Mouse (Mus musculus) spleen, postnatal 10 days (tissue): ENCODE measurements around the gene Git1.

ENCODE experiments used
- DNase-seq, 2 experiments: peaks; one replicate each; pipeline ENCODE4 v3.0.0; 2021 to 2022; ENCODE audit warnings: low spot score in 2 of 2

The Git1 gene

DNA sequence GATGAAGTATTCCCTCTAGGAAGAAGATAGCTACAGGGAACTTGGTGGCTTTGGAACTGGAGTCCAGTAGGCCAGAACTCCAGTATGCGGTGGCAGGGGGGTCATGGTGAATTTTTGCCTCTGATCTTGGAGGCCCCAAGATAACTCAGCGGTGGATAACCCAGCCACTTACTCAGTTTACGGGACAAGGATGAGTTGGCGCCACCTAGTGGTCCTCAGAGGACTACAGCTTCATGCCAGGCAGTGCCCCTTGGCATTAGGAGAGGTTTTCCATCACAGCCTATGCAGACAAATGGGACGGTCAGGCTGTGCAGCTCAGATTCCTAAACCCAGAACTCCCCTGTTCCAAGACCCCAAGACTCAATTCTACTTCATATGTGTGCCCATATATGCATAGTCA lies 8.0 kb downstream of the Git1 start:
- DNase-seq: peak; percentile 70 to 86

DNA sequence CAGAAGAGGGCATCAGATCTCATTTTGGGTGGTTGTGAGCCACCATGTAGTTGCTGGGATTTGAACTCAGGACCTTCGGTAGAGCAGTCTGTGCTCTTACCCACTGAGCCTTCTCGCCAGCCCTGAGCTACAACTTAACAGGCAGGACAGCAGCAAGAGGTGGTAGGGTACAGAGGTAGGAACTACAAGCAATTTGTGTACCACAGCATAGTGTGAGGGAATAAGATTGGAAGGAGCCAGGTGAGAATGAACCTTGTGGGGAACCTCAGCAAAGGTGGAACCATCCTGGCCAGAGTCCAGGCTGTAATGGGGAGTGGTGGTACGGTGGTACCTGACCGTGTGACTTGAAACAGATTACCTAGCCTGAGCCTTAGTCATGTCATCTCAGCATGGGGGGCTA lies 8.6 kb downstream of the Git1 start:
- DNase-seq: no peak

DNA sequence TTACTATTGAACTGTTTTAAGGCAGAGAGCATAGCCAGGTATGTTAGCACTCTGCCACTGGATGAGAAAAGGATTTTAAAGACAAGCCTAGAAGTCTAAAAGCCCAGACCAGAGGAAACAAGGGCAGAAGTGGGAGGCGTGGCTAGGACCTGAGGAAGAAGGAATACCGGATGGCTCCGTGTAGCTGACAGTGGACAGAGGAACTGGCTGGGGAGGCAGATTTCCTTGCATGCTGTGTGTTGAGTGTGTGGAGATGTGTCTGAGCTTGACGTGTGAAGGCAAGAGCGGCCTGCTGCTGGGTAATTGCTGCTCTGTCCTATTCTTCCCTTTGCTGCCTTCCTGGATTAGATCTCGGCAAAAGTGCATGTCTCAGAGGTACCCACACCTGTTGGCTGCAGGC lies 9.1 kb downstream of the Git1 start:
- DNase-seq: no peak

DNA sequence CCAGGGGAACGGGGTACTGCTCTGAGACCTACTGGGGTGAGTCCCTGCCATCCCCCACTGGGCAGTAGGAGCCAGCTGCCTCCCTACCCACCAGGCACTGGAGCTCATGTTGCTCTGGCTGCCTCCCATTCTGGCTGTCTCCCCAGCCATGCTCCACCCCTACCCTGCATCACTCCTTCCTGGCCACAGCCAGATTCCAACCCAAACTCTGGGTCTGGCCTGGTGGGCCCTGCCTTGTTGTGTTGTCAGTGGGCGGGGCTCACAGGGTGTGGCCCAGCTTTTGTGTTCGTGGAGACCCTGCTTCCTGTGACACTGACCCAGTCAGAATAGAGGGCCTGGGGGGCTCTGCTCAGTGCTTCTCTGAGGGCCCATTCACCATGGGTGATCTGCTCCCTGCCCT lies 10.1 kb downstream of the Git1 start:
- DNase-seq: no peak

DNA sequence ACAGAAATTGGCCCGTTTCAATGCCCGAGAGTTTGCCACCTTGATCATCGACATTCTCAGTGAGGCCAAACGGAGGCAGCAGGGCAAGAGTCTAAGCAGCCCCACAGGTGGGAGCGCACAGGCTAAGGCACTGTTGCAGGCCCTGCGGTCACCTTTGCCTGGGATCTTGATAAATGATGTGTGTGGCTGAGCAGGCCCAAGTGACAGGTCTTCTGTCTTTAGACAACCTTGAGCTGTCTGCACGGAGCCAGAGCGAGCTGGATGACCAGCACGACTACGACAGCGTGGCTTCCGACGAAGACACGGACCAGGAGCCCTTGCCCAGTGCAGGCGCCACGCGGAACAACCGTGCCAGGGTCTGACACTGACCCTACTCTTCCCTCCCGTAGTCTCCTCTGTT lies 11.0 kb downstream of the Git1 start:
- DNase-seq: no peak

DNA sequence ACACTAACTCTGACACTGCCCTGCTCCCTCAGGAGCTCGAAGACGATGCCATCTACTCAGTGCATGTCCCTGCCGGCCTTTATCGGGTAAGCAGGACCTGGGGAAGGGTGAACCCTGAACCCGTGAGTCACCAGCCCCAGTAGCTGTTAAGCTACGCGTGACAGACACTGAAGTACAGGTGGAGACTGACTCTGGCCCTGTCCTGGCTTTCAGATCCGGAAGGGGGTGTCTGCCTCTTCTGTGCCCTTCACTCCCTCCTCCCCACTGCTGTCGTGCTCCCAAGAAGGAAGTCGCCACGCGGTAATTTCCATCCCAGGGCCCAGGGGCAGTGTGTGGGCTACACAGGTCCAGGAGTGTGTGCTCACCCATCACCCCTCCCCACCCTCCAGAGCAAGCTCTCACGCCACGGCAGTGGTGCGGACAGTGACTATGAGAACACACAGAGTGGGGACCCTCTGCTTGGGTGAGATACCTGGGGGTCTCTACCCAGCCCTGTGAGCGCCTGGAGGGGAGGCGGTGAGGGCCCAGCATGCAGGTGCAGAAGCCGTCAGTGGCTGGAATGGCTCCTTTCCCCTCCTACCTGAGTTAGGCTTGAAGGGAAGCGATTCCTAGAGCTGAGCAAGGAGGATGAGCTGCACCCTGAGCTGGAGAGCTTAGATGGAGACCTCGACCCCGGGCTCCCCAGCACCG lies 12.1 kb downstream of the Git1 start:
- DNase-seq: no peak

DNA sequence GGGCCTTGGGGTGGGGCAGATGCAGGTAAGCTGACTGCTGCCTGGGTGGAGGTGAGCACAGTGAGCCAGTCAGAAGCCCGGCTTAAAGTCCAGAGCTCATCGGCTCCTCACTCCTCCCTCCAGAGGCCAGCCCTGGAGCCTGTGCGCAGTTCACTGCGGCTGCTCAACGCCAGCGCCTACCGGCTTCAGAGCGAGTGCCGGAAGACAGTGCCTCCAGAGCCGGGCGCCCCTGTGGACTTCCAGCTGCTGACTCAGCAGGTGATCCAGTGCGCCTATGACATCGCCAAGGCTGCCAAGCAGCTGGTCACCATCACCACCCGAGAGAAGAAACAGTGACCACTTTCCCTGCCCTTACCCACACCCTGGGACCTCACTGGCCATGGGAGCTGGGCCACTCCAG lies 12.9 kb downstream of the Git1 start:
- DNase-seq: no peak

DNA sequence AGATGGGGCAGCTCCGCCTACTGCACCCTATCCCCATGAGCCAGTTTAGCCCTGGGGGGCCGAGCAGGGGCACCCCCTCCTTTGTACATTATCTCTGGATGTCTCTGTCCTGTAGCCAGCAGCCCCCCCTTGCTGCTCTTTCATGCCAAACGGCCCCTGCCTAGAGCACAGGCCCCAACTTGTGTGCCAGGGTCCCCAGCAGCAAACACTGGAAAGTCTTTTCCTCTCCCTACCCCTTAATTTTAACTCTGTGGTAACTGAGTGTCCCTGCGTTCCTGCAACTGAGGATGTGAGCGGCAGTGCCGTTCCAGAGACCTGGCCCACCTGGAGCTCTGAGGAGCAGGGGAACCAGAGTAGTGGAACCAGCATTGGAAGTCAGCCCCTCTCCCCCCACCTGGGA lies 13.6 kb downstream of the Git1 start:
- no peak for DNase-seq

DNA sequence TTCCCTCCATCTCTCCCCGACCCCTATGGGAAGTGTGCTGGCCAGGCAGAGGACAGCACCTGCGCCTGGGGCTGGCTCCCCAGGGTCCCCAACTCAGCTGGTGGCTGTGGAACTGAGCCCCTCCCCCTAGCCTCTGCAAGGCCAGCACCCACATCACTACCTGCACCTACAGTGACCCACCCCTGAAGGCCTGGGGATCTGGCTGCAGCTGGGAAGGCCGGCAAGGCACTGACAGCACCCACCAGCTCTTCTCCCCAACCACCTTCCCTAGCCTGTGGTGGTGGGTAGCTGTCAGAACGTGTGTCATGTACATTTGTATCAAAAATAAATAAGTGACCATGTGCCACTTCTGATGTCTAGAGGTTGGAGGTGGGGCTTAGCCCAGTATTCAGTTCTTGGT lies 14.1 kb downstream of the Git1 start:
- DNase-seq: no peak

DNA sequence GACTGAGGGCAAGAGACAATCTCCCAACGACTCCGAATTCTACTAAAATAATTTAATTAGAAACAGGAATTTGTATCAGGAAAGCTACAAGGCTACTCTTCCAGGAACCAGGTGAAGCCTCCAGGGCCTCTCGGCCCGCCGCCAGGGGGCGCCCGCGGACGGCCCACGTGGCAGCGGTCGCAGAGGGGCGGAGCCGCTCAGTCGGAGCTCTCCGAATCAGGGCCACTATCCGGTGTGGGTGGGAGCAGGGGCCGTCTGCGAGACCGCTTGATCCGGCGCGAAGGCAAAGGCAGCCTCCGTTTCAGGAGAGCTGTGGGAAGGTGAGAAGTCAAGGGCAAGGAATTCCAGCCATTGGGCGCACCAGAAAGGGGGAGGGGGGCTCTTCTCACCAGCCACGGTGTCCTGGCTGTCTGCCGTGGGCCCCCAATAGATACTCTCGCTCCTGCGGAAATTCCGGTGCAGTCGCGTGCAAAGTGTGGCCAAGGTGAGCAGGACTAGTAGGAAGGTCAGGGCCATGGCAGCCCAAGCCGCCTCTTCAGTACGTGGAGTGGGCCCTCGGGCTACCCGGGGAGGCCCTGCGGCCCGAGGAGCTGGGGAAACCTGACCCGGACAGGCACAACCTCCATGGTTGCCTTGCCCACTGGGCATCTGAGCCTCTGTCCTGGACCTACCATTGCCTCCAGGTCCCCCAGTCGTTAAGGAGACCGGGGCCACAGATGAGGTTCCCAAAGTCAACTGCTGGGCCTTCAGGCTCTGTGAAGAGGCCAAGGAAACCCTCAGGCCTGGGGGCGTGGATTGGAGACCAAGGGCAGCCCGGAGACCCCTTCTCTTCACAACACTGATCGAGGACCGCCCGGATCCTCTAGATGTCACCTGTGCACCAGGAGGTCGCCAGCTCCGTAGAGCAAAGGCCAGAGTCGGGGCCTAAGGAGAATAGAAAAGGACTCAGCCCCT lies 15.0 kb downstream of the Git1 start:
- peak; percentile 82 to 90 for DNase-seq

DNA sequence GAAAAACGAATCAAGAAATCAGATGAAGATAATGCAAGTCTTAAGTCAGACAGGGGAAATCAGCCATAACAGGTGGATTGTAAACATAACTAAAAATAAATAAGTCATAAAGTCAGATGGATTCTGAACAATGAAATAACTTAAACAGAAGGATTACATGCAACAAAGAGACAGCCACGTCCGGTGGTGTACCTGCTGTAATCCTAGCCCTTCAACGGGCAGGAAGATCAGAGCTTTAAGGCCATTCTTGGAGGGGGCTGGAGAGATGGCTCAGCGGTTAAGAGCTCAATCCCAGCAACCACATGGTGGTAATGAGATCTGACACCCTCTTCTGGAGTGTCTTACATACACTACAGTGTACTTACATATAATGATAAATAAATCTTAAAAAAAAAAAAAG lies 18.0 kb downstream of the Git1 start:
- DNase-seq: no peak

DNA sequence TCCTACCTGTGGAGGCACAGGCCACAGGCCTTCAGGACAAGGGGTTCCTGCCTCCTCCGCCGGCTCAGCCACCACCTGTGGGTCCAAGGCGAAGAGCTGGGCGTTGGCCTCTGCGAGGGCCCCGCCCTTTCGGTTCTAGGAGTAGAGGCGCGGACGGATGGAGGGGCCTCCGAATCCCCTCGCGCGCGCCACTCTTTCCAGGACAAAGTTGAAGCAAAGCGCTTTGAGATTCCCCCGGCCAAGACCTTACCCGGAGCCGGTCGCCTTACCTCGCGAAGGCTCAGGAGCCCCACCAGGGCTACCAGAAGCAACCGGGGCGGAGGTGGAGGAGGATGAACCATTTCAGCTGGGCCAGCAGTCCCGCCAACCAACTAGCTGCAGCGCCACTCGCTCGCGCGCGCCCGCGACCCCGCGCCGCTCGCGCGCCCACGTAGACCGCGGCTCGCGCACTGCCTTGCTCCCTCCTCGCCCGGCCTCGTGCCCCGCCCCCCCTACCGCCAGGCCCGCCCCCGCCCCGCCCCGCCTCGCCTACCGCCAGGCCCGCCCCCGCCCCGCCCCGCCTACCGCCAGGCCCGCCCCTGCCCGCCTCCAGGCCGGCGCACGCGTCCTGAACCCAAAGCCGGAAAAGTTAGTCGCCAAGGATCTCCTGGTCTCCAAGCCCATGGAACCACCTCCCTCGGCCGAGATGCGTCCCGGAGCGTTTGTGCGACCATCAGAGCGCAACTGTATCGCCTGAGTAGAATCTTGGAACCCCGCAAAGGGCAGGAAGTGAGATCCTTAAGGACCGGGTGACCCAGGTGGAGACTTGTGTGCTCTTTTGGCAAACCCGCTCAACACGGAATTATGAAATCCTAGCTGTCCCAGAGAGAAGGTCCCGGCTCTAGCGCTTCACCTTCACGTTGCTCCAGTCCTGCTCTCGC lies 19.8 kb downstream of the Git1 start:
- peak; percentile 76 to 88 for DNase-seq

DNA sequence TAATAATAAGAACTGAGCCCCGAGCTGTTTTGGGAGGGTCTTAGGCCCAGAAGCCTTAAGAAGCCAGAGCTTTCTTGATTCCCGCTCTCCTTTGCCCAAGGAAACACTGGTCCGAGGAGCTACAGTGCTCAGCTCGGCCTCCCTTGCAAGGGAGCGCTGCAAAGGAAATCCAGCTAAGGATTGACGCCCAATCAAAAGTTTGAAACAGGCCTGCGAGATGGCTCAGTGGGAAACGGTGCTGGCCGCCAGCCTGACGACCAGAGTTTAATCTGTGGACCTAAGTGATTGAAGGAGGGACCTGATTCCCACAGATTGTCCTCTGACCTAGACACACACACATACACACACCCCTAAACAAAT lies 20.4 kb downstream of the Git1 start:
- peak in 1 of 2 experiments; percentile 26 for DNase-seq

DNA sequence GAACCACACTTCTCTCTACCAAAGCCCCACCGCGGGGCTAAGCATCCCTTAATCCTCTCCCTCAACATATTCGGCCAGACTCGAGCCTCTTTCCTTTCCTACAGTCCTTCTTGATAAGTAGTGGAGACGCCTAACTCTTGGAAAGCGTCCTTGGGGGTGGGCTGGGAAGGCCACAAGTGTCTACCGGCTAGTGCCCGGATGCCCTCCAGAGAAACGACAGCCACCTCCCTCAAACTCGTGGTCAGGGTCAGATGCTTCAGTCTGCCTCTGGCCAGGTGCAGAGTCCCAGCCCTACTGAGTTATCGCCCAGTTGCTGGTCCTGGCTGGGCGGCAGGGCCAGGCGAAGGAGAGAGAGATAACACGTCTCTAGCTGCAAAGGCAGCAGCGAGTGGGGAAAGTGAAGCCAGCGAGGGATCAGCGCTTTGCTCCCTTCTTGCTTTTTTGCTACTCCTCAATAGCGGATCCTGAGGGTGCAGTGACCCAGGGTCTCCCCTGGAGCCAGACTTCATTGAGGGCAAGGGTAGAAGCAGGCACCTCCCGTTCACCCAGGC lies 21.0 kb downstream of the Git1 start:
- DNase-seq: peak; percentile 59 to 60

DNA sequence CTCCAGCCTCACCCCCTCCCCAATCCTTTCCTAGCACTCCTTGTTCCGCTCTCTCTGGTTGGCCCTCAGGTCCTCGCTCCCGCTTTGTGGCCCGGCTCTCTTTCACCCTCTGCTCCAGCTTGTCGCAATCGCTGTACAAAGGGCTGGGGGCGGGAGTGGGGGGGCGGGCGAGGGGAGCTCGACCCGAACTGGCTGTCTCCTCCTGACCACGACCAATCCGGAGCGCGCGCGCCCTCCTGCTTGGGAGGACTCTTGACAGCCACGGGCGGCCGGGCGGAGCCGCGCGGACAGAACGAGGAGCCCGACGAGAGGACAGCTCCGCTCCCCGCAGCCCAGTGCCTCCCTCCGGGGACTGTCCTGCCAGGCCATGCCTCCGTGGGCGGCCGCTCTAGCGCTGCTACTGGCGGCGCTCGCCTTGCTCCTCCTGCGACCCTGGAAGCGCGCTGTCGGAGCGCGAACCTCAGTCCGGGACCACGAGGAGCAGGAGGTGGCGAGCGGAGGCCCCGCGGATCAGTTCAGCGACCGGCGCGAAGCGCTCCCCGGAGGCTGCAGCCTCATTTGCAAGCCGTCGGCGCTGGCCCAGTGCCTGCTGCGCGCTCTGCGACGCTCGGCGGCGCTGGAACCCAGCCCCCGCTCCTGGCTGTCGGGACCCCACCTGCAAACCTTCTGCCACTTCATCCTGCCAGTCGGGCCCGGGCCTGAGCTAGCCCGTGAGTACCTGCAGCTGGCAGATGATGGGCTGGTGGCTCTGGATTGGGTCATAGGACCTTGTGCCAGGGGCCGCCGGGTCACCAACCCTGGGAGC lies 21.7 kb downstream of the Git1 start, which contains the start of gene Abhd15:
Abhd15 (plus strand) TSS at position 290 of the 805 bp plus-strand sequence.
- peak; percentile 73 for DNase-seq

DNA sequence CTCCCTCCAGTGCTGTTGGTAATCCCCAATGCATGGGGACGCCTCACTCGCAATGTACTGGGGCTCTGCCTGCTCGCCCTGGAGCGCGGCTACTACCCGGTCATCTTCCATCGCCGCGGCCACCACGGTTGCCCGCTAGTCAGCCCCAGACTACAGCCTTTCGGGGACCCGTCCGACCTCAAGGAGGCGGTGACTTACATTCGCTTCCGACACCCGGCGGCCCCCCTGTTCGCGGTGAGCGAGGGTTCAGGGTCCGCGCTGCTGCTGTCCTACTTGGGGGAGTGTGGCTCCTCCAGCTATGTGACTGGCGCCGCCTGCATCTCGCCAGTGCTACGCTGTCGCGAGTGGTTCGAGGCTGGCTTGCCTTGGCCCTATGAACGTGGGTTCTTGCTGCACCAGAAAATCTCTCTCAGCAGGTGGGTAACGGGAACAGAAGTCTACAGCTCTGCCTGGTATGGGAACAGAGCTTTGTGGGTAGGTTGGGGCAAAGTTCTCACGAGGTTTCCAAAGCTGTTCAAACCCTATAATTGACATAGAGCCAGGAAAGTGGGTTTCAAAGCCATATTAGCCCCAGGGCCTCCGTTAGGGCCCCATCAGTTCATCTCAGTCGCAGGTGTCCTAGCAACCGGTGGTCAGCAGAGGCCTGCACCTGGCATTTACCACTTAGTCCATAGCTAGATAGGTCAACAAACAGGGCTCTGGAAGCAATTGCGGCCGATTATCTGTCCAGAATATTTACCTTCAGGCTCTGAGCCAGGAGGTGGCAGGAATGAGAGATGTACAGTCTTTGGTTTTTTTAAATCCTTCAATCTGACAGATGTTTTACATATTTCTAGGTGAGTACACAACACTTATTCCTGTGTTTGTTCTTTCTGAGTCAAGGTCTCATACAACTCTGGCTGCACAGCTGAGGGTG lies 22.5 kb downstream of the Git1 start, which contains the start of gene Trp53i13:
Trp53i13 (minus strand) TSS at position 344 of the 916 bp plus-strand sequence.
- DNase-seq: peak in 1 of 2 experiments; percentile 52

DNA sequence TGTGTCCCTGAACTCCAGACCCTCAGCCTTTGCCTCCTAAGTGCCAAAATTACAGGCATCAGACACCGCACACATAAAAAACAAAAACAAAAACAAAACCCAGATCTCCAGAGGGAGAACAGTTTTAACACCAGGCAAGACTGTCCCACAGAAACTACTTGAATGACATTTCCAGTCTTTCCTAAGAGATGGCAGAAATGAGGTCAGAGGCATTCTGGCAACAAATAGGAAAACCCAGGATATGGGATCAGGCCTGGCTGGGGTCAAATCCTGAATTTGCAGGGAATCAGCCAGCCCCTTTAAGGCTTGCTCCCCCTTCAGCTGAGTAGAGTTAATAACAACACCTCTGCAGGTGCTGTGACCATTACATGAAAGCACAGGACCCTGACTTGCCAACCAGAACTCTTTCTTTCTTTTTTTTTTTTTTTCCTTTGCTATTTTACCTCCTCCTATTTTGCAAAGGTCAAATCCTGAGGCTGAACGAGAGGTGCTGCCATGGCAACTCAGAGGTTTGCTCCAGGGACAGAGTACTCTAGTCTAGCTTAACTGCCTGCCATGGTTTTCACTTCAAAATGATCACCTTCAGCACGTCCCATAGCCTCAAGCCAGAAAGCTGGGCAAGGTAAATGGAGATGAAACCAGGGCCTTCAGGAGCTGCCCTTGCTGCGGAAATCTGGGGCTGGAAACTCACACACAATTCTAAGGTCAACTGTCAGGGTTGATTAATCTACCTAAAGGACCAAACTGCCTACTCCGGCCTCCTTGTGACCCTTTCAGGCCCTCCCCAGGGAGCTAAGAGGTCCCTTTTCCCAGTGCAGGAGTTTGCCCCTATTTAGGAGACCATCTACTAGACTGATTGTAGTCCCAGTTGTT lies 23.4 kb downstream of the Git1 start:
- DNase-seq: no peak

DNA sequence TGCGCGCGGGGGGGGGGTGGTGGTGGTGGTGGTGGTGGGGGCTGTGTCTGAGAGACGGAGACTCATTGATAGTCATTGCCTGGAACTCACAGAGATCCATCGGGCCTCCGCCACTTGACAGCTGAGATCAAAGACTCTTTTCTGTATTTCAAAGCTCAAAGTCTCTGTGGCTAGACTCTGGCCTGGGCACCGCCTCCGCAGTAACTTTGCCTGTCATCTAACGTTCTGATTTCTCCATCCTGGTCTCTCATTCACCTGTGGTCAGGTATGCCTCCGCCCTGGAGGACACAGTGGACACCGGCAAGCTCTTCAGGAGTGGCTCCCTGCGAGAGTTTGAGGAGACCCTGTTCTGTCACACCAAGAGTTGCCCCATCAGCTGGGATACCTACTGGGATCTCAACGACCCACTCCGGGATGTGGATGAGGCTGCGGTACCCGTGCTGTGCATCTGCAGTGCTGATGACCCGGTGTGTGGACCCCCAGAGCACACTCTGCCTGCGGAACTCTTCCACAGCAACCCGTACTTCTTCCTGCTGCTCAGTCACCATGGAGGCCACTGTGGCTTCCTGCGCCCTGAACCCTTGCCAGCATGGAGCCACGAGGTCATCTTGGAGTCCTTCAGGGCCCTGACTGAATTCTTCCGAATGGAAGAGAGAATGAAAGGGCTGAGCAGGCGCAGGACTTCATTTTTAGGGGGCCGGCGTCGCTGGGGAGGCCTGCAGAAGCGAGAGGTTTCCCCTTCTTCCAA lies 24.9 kb downstream of the Git1 start:
- DNase-seq: peak; percentile 10 to 28
